Mouse (Mus musculus) spleen, adult 2 months (tissue): Measurements from ENCODE around the gene Idh3b.

Source experiments
- CTCF ChIP-seq: fragments of 200-500 bp; IDR thresholded peaks from 2 replicates; pipeline ENCODE4 v1.5.1; 2011; ENCODE audit warnings: mild to moderate bottlenecking, inconsistent platforms; ENCODE audit not compliant: insufficient read depth, insufficient read length, insufficient replicate concordance; ENCODE audit errors: extremely low read depth
- POLR2A ChIP-seq: fragments of 200-500 bp; IDR thresholded peaks from 2 replicates; pipeline ENCODE4 v1.6.1; 2011; ENCODE audit warnings: low read depth, low read length, inconsistent platforms

DNA sequence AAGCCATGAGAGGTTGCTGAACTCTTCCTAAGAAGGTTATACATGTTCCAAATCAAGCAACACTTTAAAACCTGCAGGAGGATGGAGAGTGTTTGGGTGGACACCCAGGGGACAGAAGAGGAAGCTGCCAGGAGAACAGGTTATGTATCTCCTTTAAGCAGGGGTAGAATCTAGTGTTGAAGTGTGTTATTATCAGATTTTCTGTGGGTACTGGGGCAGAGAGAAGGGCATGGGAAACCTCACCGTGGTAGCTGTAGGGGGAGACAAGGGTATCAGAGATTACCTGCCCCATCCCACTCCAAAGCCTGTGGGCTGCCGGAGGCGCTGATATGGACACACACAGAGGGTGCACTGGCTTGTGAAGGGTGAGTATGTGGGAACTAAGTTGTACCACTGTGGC, 8.7 kb upstream of the Idh3b start:
- TF ChIP-seq CTCF (no peak), POLR2A (no peak)
